Mouse (Mus musculus) kidney, adult 11 months (tissue): ENCODE data around the gene Cacna1c.
A peak's percentile ranks its signal among the peaks of the same experiment; 100 is the strongest.

Source experiments
- DNase-seq: peaks from one replicate; pipeline ENCODE4 v3.0.0; 2022

Cacna1c gene

GRCm38 (mm10) chr6:119196382-119197305 lies at the start of gene Cacna1c:
TSS of gene Cacna1c (minus strand) at chr6:119196418.
- no peak for DNase-seq

- no peak for DNase-seq
Measured at GRCm38 (mm10) chr6:119240871-119241705, 44.9 kb upstream of the Cacna1c start.

GRCm38 (mm10) chr6:119240256-119240655 lies 44.0 kb upstream of the Cacna1c start:
- no peak for DNase-seq

GRCm38 (mm10) chr6:119239341-119240005 lies 43.3 kb upstream of the Cacna1c start:
- DNase-seq: no peak

- no peak for DNase-seq
Measured at GRCm38 (mm10) chr6:119237427-119237989, 41.3 kb upstream of the Cacna1c start.

GRCm38 (mm10) chr6:119236241-119236640 lies 40.0 kb upstream of the Cacna1c start, which contains the start of gene Cacna2d4:
TSS of gene Cacna2d4 (plus strand) at chr6:119236526.
- DNase-seq: no peak

GRCm38 (mm10) chr6:119235441-119235840 lies 39.2 kb upstream of the Cacna1c start:
- DNase-seq: no peak

- DNase-seq: no peak
Measured at GRCm38 (mm10) chr6:119233066-119233465, 36.8 kb upstream of the Cacna1c start.

- DNase-seq: no peak
Measured at GRCm38 (mm10) chr6:119228861-119229603, 32.8 kb upstream of the Cacna1c start.

- DNase-seq: no peak
Measured at GRCm38 (mm10) chr6:119227001-119227400, 30.8 kb upstream of the Cacna1c start.

- no peak for DNase-seq
Measured at GRCm38 (mm10) chr6:119225731-119226130, 29.5 kb upstream of the Cacna1c start.

GRCm38 (mm10) chr6:119225226-119225625 lies 29.0 kb upstream of the Cacna1c start:
- no peak for DNase-seq

GRCm38 (mm10) chr6:119224451-119225195 lies 28.4 kb upstream of the Cacna1c start:
- no peak for DNase-seq

GRCm38 (mm10) chr6:119220297-119220696 lies 24.1 kb upstream of the Cacna1c start:
- DNase-seq: peak; percentile 16

- no peak for DNase-seq
Measured at GRCm38 (mm10) chr6:119219237-119219870, 23.1 kb upstream of the Cacna1c start.

GRCm38 (mm10) chr6:119218591-119218990 lies 22.4 kb upstream of the Cacna1c start:
- no peak for DNase-seq

- DNase-seq: no peak
Measured at GRCm38 (mm10) chr6:119217661-119218060, 21.4 kb upstream of the Cacna1c start.

GRCm38 (mm10) chr6:119215040-119215613 lies 18.9 kb upstream of the Cacna1c start:
- no peak for DNase-seq

GRCm38 (mm10) chr6:119214190-119214589 lies 18.0 kb upstream of the Cacna1c start:
- DNase-seq: no peak

- no peak for DNase-seq
Measured at GRCm38 (mm10) chr6:119213375-119213774, 17.2 kb upstream of the Cacna1c start.
